Mouse (Mus musculus) gastrocnemius, postnatal 25 days (tissue): ENCODE data around the gene Orm3. TPM values are rescaled to one million over a fixed set of nuclear protein-coding genes. Genes with fewer than 3 reads are reported as not detected.

Experiments used
- DNase-seq: peaks from one replicate; pipeline ENCODE4 v3.0.0; 2022
- total RNA-seq, 2 experiments: library from RNA; stranded (reverse); gene quantifications; 1 replicate in 1 of 2; 2 replicates in 1 of 2; pipeline ENCODE4 v1.2.3; 2021

Gene Orm3
- total RNA-seq, 2 experiments from 2014 or later: 0.38 TPM; not detected in 1

DNA sequence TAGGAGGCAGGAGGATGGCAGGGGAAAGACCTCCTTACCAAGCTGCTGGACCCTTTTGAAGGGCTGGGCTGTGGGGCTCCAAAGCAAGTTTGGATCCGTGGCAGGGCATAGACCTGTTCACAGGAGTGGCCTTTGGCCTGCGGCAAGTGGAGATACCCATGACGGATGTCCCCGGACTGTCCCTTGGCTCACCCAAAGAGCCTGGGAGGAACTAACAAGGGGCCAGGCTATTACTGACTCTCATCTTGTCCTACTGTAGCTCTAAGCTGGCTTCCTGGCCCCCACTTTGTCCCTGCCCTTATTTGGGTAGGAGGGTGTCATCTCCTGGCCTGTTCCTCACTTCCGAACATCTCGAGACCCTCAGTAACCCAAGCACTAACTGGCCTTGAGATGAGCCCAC lies 46.6 kb downstream of the Orm3 start:
- DNase-seq: no peak

DNA sequence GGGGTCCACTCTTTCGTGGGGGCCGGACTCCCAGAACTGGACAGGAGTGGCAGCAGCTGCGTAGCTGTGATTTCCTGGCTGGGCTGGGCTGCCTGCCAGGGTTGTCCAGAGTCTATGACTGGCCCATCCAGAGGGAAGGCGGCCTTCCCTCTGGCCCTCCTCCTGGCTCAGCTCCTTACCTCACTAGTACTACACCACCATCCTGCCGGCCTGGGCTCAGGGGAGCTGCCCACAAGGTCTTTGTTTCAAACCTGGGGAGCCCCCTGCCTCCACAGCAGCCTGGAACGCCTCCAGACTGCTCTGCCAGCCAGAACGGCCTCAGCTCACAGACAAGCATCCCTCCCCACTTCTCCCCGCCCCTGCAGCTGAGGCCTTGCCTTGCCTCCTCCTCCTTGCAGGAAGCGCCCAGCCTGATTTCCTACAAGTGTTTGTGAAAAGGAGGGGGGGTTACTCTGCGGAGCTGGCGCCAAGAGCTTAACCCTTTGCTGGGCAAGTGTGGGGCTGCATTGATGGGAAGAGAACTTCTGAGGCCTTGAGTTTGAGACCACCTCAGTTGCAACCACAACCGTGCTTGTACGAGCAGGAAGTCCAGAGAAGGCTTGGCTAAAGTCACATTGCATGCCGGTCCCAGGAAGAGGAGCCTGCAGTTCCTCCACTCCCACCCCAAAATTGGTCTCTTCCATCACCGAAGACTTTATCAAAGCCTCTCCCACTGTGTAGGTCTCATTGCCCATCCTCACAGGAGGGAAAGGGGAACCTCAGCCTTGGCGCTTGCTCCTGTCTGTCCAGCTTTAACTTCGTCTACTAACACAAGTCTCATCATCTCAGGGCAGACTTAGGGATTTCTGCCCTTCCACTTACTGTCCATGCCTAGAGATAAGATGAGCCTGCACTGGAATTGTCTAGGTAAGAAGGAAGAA lies 47.3 kb downstream of the Orm3 start, which contains the start of gene Akna:
Gene Akna (minus strand): TSS at position 315 of the 920 bp plus-strand sequence.
- DNase-seq: peak; percentile 91

DNA sequence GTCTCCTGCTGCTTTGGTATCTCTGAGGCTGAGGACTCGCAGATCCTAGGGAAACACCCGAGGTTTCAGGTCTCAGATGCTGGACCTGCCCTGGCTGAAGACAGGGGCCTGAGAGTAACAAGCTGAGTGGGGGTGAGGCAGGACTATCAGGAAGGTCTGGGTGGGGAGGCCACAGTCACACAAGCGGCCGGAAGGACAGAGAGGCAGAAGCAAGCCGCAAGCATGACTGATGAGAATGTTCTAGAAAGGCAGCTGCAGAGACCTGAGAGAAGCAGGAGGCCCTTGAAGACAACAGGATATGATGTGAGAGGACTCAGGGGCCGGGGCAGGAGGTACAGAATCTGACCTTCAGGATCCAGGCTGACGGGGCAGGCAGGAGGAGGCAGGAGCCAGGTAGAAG lies 48.2 kb downstream of the Orm3 start:
- no peak for DNase-seq

DNA sequence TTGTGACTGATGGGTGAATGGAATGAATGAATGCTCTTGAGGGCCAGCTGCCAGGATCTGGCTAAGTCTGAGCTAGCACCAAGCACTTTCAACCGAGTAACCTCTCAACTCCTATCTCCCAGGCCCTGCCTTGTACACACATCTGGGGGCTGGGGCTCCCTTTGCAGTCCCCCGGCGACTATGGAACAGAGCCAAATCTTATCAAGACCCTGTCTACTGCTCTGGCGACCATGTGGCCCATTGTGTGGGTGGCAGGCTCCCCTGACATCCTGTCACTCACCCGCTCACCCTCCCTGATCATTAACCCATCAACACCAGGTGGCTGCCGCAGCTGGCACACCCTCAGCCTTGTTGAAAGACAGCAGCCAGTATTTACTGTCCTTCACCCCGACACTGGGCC lies 49.1 kb downstream of the Orm3 start:
- DNase-seq: no peak

DNA sequence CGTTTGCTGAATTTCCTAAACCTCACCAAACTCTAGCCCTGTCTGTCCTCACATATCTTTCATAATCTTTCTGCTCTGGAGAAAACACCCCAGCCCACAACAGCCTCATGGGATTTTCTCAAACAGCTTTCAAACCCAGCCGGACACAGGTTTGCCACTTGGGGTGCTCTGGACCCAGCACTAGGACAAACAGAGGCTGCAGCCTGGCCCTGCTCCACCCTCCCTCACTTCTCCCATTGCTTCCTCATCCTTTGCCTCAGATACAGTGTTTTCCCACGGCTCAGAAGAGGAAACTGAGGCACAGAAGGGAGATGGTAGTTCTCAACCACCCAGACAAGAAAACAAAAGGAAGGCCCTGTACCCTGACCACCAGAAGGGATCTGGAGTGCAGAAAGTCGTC lies 49.7 kb downstream of the Orm3 start:
- no peak for DNase-seq

DNA sequence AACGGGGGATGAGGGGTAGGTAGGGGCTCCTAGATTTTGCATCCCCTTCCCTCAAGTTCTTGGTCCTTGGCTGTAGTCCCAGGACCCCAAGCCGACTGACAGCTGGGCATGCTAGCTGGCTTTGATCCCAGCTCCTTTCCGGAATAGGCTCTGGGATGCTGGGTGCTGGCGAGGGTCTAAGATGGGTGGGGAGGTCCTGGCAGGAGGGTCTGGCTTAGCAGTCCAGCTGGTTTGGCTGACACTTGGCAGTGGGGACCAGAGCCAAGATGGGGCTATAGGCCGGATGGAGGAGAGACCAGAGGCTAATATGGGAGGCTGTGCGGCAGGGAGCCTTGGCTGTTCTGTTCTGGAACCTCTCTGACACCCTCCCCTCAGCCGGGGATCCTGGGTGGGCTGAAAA lies 52.3 kb downstream of the Orm3 start:
- DNase-seq: no peak

DNA sequence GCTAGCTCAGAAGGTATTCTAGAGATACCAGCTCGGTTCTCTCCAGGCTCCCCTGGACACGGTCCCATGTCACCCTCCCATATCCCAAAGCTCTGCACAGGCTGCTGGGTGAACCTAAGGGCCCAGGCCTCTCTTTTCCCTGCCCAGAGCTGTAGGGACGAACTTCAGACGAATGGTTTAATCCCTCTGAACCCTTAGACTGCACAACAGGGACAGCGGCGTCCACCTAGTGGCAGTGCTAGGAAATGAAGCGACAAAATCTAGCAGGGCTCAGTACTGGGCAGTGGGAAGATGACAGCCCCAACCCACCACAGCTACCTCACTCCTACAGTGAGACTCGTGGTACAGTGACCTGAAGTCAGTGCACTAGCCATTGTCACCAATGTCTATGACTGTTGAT lies 52.7 kb downstream of the Orm3 start:
- no peak for DNase-seq

Other genes with a start within 250 kb of the Orm3 start
- gene Ambp, start 201.4 kb upstream of the Orm3 start, total RNA-seq: not detected
- gene Kif12, start 184.0 kb upstream of the Orm3 start, total RNA-seq: not detected
- gene Col27a1, start 142.2 kb upstream of the Orm3 start, total RNA-seq: under 1 TPM; 0.92 to 0.94 TPM
- gene Orm1, start 11.6 kb upstream of the Orm3 start, total RNA-seq: 10 to 100 TPM in 1 of 2 experiments, under 1 TPM in 1; 0.38 to 13.6 TPM
- gene Orm2, start 6.3 kb downstream of the Orm3 start, total RNA-seq: 1 to 10 TPM in 1 of 2 experiments, not detected in 1; 1.8 TPM
- 1 to 10 TPM; 1.1 to 1.4 TPM for gene Akna, start 47.2 kb downstream of the Orm3 start, total RNA-seq
- 1 to 10 TPM; 2.1 to 2.6 TPM for gene Whrn, start 139.8 kb downstream of the Orm3 start, total RNA-seq
- 100 to 1,000 TPM; 203 to 223 TPM for gene Atp6v1g1, start 188.6 kb downstream of the Orm3 start, total RNA-seq
- 10 to 100 TPM; 10.4 to 12.1 TPM for gene Tmem268, start 202.6 kb downstream of the Orm3 start, total RNA-seq
- gene Gm11213, start 249.1 kb downstream of the Orm3 start, total RNA-seq: not detected